Mouse (Mus musculus): ENCODE measurements around the gene Sphk2. TPM values are rescaled to one million over a fixed set of nuclear protein-coding genes. Genes with fewer than 3 reads are reported as not detected.
"Not testable (repeated sequence)": the region's sequence is repeated elsewhere in the genome, so short reads cannot be mapped to it uniquely, and the experiment has no call there.

Sphk2 gene
- polyA plus RNA-seq, 1 experiment from 2014 or later = 13.7 TPM

DNA sequence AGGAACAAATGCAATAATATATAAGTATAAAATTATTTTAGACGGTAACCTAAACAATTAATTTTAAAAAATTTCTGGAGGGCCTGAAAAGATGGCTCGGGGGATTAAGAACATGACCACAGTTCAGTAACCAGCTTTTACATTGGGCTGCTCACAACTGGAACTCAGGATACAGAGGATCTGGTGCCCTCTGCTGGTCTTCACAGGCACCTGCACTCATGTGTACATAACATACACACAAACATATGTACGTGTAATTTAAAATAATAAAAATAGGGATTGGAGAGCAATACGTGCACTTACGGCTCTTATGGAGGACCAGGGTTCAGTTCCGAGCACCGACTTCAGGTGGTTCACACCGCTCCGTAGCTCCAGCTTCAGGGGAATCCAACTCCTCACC, 48.9 kb downstream of the Sphk2 start:
- Histone ChIP-seq H3K9ac (no peak overlapping the region), H3K27me3 (no peaks in the 10 kb centered on the region), H3K4me2 (no peak overlapping the region), H3K4me1 (replicated peaks) (peaks cover 7% of the 10 kb centered on the region; the same call in 1 of the 2 replicates), H3K36me3 (no peaks in the 10 kb centered on the region), H3K4me3 (no peak overlapping the region), H3K27ac (no peak overlapping the region), H3K9me3 (replicated peaks) (no peaks in the 10 kb centered on the region; the same call in 1 of the 2 replicates)
- WGBS = 96% methylated on average over 9 of the region's 9 CpGs
- no peak for ATAC-seq (replicated peaks; ENCODE audit: insufficient number of reproducible peaks, insufficient read depth, low FRiP score, low read depth)

DNA sequence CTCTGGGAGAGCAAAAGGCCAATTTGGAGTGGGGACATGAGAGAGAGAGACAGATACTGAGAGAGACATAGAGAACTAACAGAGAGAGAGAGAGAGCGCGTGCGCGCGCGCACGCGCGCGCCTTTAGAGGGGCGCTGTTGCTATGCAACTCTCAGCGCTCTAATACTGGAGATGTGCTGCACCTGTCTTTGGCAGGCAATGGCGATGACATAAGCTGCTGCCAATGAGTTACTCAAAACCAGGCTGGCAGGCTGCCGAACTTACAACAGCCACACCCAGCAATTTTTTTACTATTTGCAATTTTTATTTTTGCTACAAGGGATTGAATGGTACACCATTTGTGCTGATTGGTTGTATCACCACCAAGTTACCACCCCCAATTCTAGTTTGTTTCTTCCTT, 50.0 kb downstream of the Sphk2 start:
- Histone ChIP-seq H3K4me3 (no peak overlapping the region), H3K9ac (no peak overlapping the region), H3K9me3 (replicated peaks) (no peaks in the 10 kb centered on the region; the same call in 1 of the 2 replicates), H3K4me2 (no peak overlapping the region), H3K4me1 (replicated peaks) (peaks cover 7% of the 10 kb centered on the region; the same call in 1 of the 2 replicates), H3K27ac (no peak overlapping the region), H3K27me3 (no peaks in the 10 kb centered on the region), H3K36me3 (no peaks in the 10 kb centered on the region)
- WGBS = 79% methylated on average over 14 of the region's 14 CpGs
- no peak for ATAC-seq (replicated peaks; ENCODE audit: insufficient number of reproducible peaks, insufficient read depth, low FRiP score, low read depth)

DNA sequence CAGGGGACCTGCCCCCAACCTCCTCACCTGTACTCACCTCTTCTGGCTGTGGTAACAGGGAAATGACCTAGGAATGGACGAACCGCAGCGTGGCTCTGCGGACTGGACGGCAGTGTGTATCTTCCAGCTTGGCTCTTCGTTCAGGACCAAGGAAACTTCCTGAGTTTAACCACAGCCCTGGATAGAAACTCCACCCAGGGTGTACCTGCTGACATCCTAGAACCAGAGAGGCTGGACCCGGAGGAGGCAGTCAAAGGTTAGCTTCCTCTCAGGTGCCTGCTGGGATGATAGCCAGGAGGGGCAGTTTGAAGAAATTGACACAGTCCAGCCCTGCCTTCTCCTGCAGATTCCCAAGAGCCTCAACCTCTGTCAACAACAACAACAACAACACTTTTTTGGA, 51.6 kb downstream of the Sphk2 start, which contains the start of gene Fut2:
TSS of gene Fut2 (minus strand) at position 234 of the 400 bp plus-strand sequence.
- WGBS = 76% methylated on average over 7 of the region's 7 CpGs
- no peak within 1 kb of the TSS for H3K9ac ChIP-seq
- no peak within 1 kb of the TSS for H3K4me2 ChIP-seq
- H3K9me3 ChIP-seq (replicated peaks) = no peaks in the 10 kb centered on the region; the same call in 1 of the 2 replicates
- no peak within 1 kb of the TSS for H3K4me3 ChIP-seq
- peaks cover 7% of the 10 kb centered on the region; the same call in 1 of the 2 replicates for H3K4me1 ChIP-seq (replicated peaks)
- H3K27ac ChIP-seq = no peak within 1 kb of the TSS
- no peaks in the 10 kb centered on the region for H3K36me3 ChIP-seq
- no peak for ATAC-seq (replicated peaks; ENCODE audit: insufficient number of reproducible peaks, insufficient read depth, low FRiP score, low read depth)
- H3K27me3 ChIP-seq = no peaks in the 10 kb centered on the region

DNA sequence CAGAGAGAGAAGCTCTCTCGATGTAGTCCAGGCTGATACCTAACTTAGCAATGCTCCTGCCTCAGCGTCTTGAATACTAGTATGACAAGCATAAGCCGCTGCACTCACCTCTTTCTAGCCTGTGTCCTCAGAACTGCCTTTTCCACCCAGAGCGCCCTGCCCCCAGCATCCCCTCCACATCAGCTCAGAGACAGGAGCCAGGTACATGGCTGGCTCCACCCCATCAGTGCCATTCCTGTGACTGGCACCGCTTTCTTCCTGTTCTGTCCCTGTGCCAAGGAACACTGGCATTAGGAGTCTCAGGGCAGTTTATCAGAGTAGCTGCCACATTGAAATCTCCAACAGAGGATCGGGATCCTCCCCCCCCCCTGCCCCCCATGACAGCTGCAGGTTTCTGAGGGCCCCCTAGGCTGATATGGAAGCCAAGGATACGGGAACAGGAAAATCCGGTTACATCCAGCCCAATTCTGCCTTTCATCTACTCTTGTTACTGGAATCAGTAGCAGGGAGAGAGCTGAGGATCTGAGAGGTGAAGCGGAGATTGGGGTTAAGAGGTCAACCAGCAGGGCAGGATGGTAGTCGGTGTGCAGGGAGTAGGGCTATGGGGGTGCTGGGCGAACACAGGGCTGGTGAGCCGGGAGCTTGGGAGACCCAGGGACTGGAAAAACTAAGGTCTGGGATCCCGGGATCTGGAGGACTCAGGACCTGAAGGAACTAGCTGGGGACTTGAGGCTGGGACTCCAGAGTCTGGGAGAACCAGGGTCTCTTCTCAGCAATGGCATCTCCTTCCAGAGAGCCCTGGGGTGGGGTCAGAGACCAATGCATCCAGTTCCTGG, 52.3 kb downstream of the Sphk2 start:
- H3K4me1 ChIP-seq (replicated peaks) = peaks cover 7% of the 10 kb centered on the region; the same call in 1 of the 2 replicates
- no peak overlapping the region for H3K4me2 ChIP-seq
- H3K27me3 ChIP-seq = no peaks in the 10 kb centered on the region
- no peaks in the 10 kb centered on the region; the same call in 1 of the 2 replicates for H3K9me3 ChIP-seq (replicated peaks)
- ATAC-seq (replicated peaks; ENCODE audit: insufficient number of reproducible peaks, insufficient read depth, low FRiP score, low read depth) = no peak
- H3K9ac ChIP-seq = no peak overlapping the region
- no peak overlapping the region for H3K27ac ChIP-seq
- H3K4me3 ChIP-seq = no peak overlapping the region
- 52% methylated on average over 13 of the region's 13 CpGs for WGBS
- H3K36me3 ChIP-seq = no peaks in the 10 kb centered on the region

DNA sequence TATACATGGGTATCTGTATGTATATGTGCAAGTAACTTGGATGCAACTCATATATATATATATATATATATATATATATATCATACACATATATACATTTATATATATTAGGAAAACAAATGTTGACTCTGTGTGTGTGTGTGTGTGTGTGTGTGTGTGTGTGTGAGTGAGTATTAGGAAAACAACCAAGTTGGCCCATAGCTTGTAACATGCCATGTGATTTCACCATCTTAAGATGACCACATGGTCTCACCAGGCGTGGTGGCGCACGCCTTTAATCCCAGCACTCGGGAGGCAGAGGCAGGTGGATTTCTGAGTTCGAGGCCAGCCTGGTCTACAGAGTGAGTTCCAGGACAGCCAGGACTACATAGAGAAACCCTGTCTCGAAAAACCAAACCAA, 56.1 kb downstream of the Sphk2 start:
- not testable (repeated sequence) for H3K27ac ChIP-seq; H3K4me1 ChIP-seq (replicated peaks); H3K27me3 ChIP-seq; H3K9ac ChIP-seq; H3K36me3 ChIP-seq; ATAC-seq (replicated peaks; ENCODE audit: insufficient number of reproducible peaks, insufficient read depth, low FRiP score, low read depth); H3K4me2 ChIP-seq; H3K4me3 ChIP-seq; H3K9me3 ChIP-seq (replicated peaks)
- 85% methylated on average over 6 of the region's 6 CpGs for WGBS

DNA sequence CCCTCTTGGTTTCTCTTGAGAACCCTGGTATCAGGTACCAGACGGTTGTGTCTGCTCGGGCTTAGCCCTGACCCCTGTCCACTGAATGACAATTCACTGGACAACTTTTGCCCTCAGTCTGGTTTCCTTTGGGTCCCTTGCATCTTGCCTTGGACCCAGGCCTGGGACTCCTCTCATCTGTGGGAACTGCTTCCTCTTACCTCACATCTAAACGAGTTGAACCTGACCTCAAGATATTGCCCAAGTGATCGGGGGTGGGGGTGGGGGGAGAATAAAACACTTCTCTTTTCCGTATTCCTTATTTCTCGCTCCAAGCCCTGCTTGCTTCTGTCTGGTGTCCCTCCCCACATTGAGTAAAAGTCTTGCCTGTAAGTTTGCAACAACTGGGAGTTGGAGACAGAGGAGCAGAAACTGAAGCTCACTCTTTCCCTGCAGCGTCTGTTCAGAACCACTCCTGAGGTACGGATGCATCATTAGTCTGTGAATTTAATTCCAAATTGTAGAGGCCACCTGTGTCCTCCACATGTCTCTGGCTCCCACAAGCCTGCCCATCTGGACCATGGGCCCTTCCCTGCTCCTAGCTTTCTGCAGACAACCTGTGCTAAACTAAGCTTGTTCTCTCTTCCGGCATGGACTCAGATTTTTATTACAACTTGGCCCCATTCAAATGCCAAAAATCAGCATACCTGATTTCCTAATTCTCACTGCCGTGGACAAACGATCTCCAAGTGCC, 56.9 kb downstream of the Sphk2 start:
- WGBS = 75% methylated on average over 11 of the region's 11 CpGs
- ATAC-seq (replicated peaks; ENCODE audit: insufficient number of reproducible peaks, insufficient read depth, low FRiP score, low read depth) = no peak
- Histone ChIP-seq H3K36me3 (no peaks in the 10 kb centered on the region), H3K27me3 (no peaks in the 10 kb centered on the region), H3K4me2 (no peak overlapping the region), H3K4me3 (no peak overlapping the region), H3K27ac (no peak overlapping the region), H3K9ac (no peak overlapping the region), H3K9me3 (replicated peaks) (no peaks in the 10 kb centered on the region), H3K4me1 (replicated peaks) (peaks cover 7% of the 10 kb centered on the region; the same call in 1 of the 2 replicates)

Other genes starting within 250 kb of the Sphk2 start
- 0.28 and 1.3 TPM in 2 replicates for gene Tulp2, start 236.1 kb downstream of the Sphk2 start, polyA plus RNA-seq (2015; fragmentation: Nextera tagmentation; extraction: Ambion mirVana)
- not detected in 2 replicates for gene Gm45808, start 231.2 kb downstream of the Sphk2 start, polyA plus RNA-seq (2015; fragmentation: Nextera tagmentation; extraction: Ambion mirVana)
- 4.0 and 4.1 TPM in 2 replicates for gene Dhdh, start 229.2 kb downstream of the Sphk2 start, polyA plus RNA-seq (2015; fragmentation: Nextera tagmentation; extraction: Ambion mirVana)
- 144 and 177 TPM in 2 replicates for gene Nucb1, start 207.6 kb downstream of the Sphk2 start, polyA plus RNA-seq (2015; fragmentation: Nextera tagmentation; extraction: Ambion mirVana)
- gene Ppp1r15a, start 191.7 kb downstream of the Sphk2 start, polyA plus RNA-seq (2015; fragmentation: Nextera tagmentation; extraction: Ambion mirVana) = 25.3 and 37.6 TPM in 2 replicates
- gene Plekha4, start 191.7 kb downstream of the Sphk2 start, polyA plus RNA-seq (2015; fragmentation: Nextera tagmentation; extraction: Ambion mirVana) = 1.0 and 2.6 TPM in 2 replicates
- gene Hsd17b14, start 163.1 kb downstream of the Sphk2 start, polyA plus RNA-seq (2015; fragmentation: Nextera tagmentation; extraction: Ambion mirVana) = 0.24 and 0.82 TPM in 2 replicates
- 79.4 and 84.5 TPM in 2 replicates for gene Bcat2, start 147.8 kb downstream of the Sphk2 start, polyA plus RNA-seq (2015; fragmentation: Nextera tagmentation; extraction: Ambion mirVana)
- 0.13 and 1.2 TPM in 2 replicates for gene Fgf21, start 102.5 kb downstream of the Sphk2 start, polyA plus RNA-seq (2015; fragmentation: Nextera tagmentation; extraction: Ambion mirVana)
- gene Fut1, start 100.7 kb downstream of the Sphk2 start, polyA plus RNA-seq (2015; fragmentation: Nextera tagmentation; extraction: Ambion mirVana) = 0.15 and 0.66 TPM in 2 replicates
- gene Izumo1, start 96.2 kb downstream of the Sphk2 start, polyA plus RNA-seq (2015; fragmentation: Nextera tagmentation; extraction: Ambion mirVana) = 0.33 and 0.35 TPM in 2 replicates
- 19.6 and 23.4 TPM in 2 replicates for gene Rasip1, start 90.5 kb downstream of the Sphk2 start, polyA plus RNA-seq (2015; fragmentation: Nextera tagmentation; extraction: Ambion mirVana)
- gene Mamstr, start 78.0 kb downstream of the Sphk2 start, polyA plus RNA-seq (2015; fragmentation: Nextera tagmentation; extraction: Ambion mirVana) = 7.3 and 7.4 TPM in 2 replicates
- 1.5 and 1.6 TPM in 2 replicates for gene Fut2, start 51.6 kb downstream of the Sphk2 start, polyA plus RNA-seq (2015; fragmentation: Nextera tagmentation; extraction: Ambion mirVana)
- 0.14 TPM in 1 of 2 replicates, not detected in the other for gene Ntn5, start 34.0 kb downstream of the Sphk2 start, polyA plus RNA-seq (2015; fragmentation: Nextera tagmentation; extraction: Ambion mirVana)
- 0.13 and 0.34 TPM in 2 replicates for gene Sec1, start 23.6 kb downstream of the Sphk2 start, polyA plus RNA-seq (2015; fragmentation: Nextera tagmentation; extraction: Ambion mirVana)
- gene Car11, start 18.2 kb downstream of the Sphk2 start, polyA plus RNA-seq (2015; fragmentation: Nextera tagmentation; extraction: Ambion mirVana) = 5.1 and 6.0 TPM in 2 replicates
- gene Dbp, start 12.9 kb downstream of the Sphk2 start, polyA plus RNA-seq (2015; fragmentation: Nextera tagmentation; extraction: Ambion mirVana) = 3.0 and 4.3 TPM in 2 replicates
- 540 and 572 TPM in 2 replicates for gene Rpl18, start 2.5 kb downstream of the Sphk2 start, polyA plus RNA-seq (2015; fragmentation: Nextera tagmentation; extraction: Ambion mirVana)
- gene Fam83e, start 3.2 kb upstream of the Sphk2 start, polyA plus RNA-seq (2015; fragmentation: Nextera tagmentation; extraction: Ambion mirVana) = 0.25 and 0.65 TPM in 2 replicates
- not detected in 2 replicates for gene Spaca4, start 7.8 kb upstream of the Sphk2 start, polyA plus RNA-seq (2015; fragmentation: Nextera tagmentation; extraction: Ambion mirVana)
- 0.53 TPM in 1 of 2 replicates, not detected in the other for gene Lmtk3, start 65.7 kb upstream of the Sphk2 start, polyA plus RNA-seq (2015; fragmentation: Nextera tagmentation; extraction: Ambion mirVana)
- 0.21 and 1.1 TPM in 2 replicates for gene Sult2b1, start 66.7 kb upstream of the Sphk2 start, polyA plus RNA-seq (2015; fragmentation: Nextera tagmentation; extraction: Ambion mirVana)
- gene Cyth2, start 96.6 kb upstream of the Sphk2 start, polyA plus RNA-seq (2015; fragmentation: Nextera tagmentation; extraction: Ambion mirVana) = 92.2 and 101 TPM in 2 replicates
- 0.37 and 0.44 TPM in 2 replicates for gene Kcnj14, start 106.8 kb upstream of the Sphk2 start, polyA plus RNA-seq (2015; fragmentation: Nextera tagmentation; extraction: Ambion mirVana)
- gene Grwd1, start 112.9 kb upstream of the Sphk2 start, polyA plus RNA-seq (2015; fragmentation: Nextera tagmentation; extraction: Ambion mirVana) = 29.1 and 38.8 TPM in 2 replicates
- 54.6 and 65.0 TPM in 2 replicates for gene Kdelr1, start 154.8 kb upstream of the Sphk2 start, polyA plus RNA-seq (2015; fragmentation: Nextera tagmentation; extraction: Ambion mirVana)
- gene Grin2d, start 160.4 kb upstream of the Sphk2 start, polyA plus RNA-seq (2015; fragmentation: Nextera tagmentation; extraction: Ambion mirVana) = 0.21 and 0.27 TPM in 2 replicates
- gene Syngr4, start 178.7 kb upstream of the Sphk2 start, polyA plus RNA-seq (2015; fragmentation: Nextera tagmentation; extraction: Ambion mirVana) = 0.65 and 0.76 TPM in 2 replicates
- gene Tmem143, start 178.9 kb upstream of the Sphk2 start, polyA plus RNA-seq (2015; fragmentation: Nextera tagmentation; extraction: Ambion mirVana) = 6.6 and 8.0 TPM in 2 replicates
- 71.5 and 108 TPM in 2 replicates for gene Emp3, start 203.4 kb upstream of the Sphk2 start, polyA plus RNA-seq (2015; fragmentation: Nextera tagmentation; extraction: Ambion mirVana)
- gene Ccdc114, start 206.1 kb upstream of the Sphk2 start, polyA plus RNA-seq (2015; fragmentation: Nextera tagmentation; extraction: Ambion mirVana) = 3.4 and 3.6 TPM in 2 replicates